Mouse (Mus musculus): ENCODE data around the gene Casp7. TPM values are rescaled to one million over a fixed set of nuclear protein-coding genes. Genes with fewer than 3 reads are reported as not detected.
"Not testable (repeated sequence)": the region's sequence is repeated elsewhere in the genome, so short reads cannot be mapped to it uniquely, and the experiment has no call there.

The Casp7 gene
- polyA plus RNA-seq (2015; fragmentation: Nextera tagmentation; extraction: Ambion mirVana): 13.7 and 18.3 TPM in 2 replicates

- Histone ChIP-seq H3K9me3 (replicated peaks) (no peaks in the 10 kb centered on the region), H3K4me2 (peak within 1 kb of the TSS; percentile 97), H3K36me3 (ENCODE audit: poor library complexity, severe bottlenecking) (no peaks in the 10 kb centered on the region), H3K4me3 (peak within 1 kb of the TSS; percentile 66), H3K4me1 (peaks cover 18% of the 10 kb centered on the region), H3K27me3 (peaks cover 24% of the 10 kb centered on the region), H3K27ac (no peak within 1 kb of the TSS), H3K9ac (peak within 1 kb of the TSS; percentile 73)
- peak; percentile 75 for ATAC-seq
- 1% methylated on average over 75 of the region's 78 CpGs for WGBS
These were observed at the start of gene Casp7 for GRCm38 (mm10) chr19:56396669-56397621. TSS of gene Casp7 (plus strand) at chr19:56397129.

- Histone ChIP-seq H3K27ac (no peak overlapping the region), H3K4me1 (peaks cover 29% of the 10 kb centered on the region), H3K9ac (no peak overlapping the region), H3K4me2 (no peak overlapping the region), H3K36me3 (ENCODE audit: poor library complexity, severe bottlenecking) (no peaks in the 10 kb centered on the region), H3K4me3 (no peak overlapping the region), H3K9me3 (replicated peaks) (0 out of 2 replicates have a peak, but pooled peaks cover 3% of the 10 kb centered on the region), H3K27me3 (peaks cover 5% of the 10 kb centered on the region; the same call in 1 of the 2 replicates)
- WGBS: 33% methylated on average over 6 of the region's 6 CpGs
- no peak for ATAC-seq
These were observed 47.6 kb upstream of the Casp7 start for GRCm38 (mm10) chr19:56349295-56349694.

GRCm38 (mm10) chr19:56353689-56354088 lies 43.2 kb upstream of the Casp7 start:
- no peak for ATAC-seq
- WGBS: 85% methylated on average over 10 of the region's 10 CpGs
- no peak overlapping the region for H3K9ac ChIP-seq

GRCm38 (mm10) chr19:56355201-56355600 lies 41.7 kb upstream of the Casp7 start:
- no peak overlapping the region for H3K27ac ChIP-seq
- ATAC-seq: no peak
- no peak overlapping the region for H3K4me2 ChIP-seq
- H3K9ac ChIP-seq: no peak overlapping the region
- no peaks in the 10 kb centered on the region for H3K36me3 ChIP-seq (ENCODE audit: poor library complexity, severe bottlenecking)
- H3K9me3 ChIP-seq (replicated peaks): 0 out of 2 replicates have a peak, but pooled peaks cover 3% of the 10 kb centered on the region
- no peaks in the 10 kb centered on the region for H3K27me3 ChIP-seq
- no peak overlapping the region for H3K4me3 ChIP-seq
- WGBS: 92% methylated on average over 12 of the region's 12 CpGs
- H3K4me1 ChIP-seq: peaks cover 10% of the 10 kb centered on the region; the same call in 1 of the 2 replicates

More at GRCm38 (mm10) chr19:56353689-56354088, 43.2 kb upstream of the Casp7 start:
- H3K9me3 ChIP-seq (replicated peaks): 0 out of 2 replicates have a peak, but pooled peaks cover 3% of the 10 kb centered on the region
- H3K36me3 ChIP-seq (ENCODE audit: poor library complexity, severe bottlenecking): no peaks in the 10 kb centered on the region
- H3K27ac ChIP-seq: no peak overlapping the region
- no peak overlapping the region for H3K4me3 ChIP-seq
- H3K4me2 ChIP-seq: no peak overlapping the region
- peaks cover 20% of the 10 kb centered on the region; the same call in 1 of the 2 replicates for H3K4me1 ChIP-seq
- H3K27me3 ChIP-seq: no peaks in the 10 kb centered on the region

DNA sequence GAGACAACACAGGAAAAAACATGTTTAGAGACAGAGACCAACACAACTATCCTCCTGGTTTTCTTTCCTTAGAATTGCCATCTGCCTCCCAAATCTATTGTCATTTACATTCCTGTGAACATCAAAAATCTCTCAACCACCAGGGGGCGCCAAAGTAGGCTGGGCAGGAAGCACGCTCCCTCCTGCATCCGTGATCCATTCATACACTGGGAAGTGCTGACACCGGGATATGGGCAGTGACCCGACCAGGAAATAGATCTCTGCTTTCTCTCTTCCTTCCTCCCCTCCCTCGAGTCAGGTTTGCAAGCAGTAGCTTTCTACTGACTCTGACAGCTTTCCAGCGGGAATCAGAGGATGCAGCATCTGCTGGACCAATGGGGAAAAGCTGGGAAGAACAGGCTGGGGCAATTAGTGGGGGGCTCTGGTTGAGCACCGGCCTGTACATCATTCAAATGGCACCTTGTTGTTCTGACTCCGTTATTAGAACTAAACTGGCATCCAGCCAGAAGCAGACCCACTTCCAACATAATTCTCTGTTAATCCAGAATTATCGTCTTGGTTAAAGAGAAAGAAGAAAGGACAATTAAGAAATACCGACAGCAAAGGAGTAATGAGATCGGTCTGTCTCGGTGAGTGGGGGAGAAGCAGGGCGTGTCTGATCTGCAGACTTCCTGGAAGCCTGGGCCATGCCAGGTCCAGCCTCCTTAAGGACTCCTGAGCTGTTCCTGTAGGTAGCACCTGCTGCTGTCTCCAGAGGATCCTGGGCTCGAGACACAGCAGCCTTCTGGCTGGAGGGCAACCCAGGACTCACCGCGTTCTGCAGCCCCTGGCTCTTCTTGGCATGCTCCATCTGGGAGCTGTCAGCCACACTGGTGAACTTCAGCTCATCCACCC lies 40.2 kb upstream of the Casp7 start:
- H3K9me3 ChIP-seq (replicated peaks): 0 out of 2 replicates have a peak, but pooled peaks cover 3% of the 10 kb centered on the region

GRCm38 (mm10) chr19:56357374-56357708 lies 39.6 kb upstream of the Casp7 start:
- not testable (repeated sequence) for H3K9me3 ChIP-seq (replicated peaks); H3K4me1 ChIP-seq; H3K27ac ChIP-seq; H3K27me3 ChIP-seq; H3K9ac ChIP-seq; H3K4me2 ChIP-seq; H3K4me3 ChIP-seq; H3K36me3 ChIP-seq (ENCODE audit: poor library complexity, severe bottlenecking); ATAC-seq
- 76% methylated on average over 2 of the region's 2 CpGs for WGBS

More for the DNA sequence above, 40.2 kb upstream of the Casp7 start:
- Histone ChIP-seq H3K27ac (no peak overlapping the region), H3K4me2 (peak overlapping the region; percentile 17; the same call in 1 of the 2 replicates), H3K9ac (no peak overlapping the region), H3K36me3 (ENCODE audit: poor library complexity, severe bottlenecking) (no peaks in the 10 kb centered on the region), H3K27me3 (no peaks in the 10 kb centered on the region), H3K4me1 (peaks cover 6% of the 10 kb centered on the region; the same call in 1 of the 2 replicates), H3K4me3 (no peak overlapping the region)
- ATAC-seq: 0 out of 2 replicates have a peak, but pooled peaks have one; percentile 55
- 24% methylated on average over 17 of the region's 17 CpGs for whole genome bisulfite sequencing

- no peak overlapping the region for H3K4me3 ChIP-seq
- H3K36me3 ChIP-seq (ENCODE audit: poor library complexity, severe bottlenecking): no peaks in the 10 kb centered on the region
- no peak overlapping the region for H3K4me2 ChIP-seq
- H3K9ac ChIP-seq: no peak overlapping the region
- WGBS: 82% methylated on average over 2 of the region's 2 CpGs
- H3K4me1 ChIP-seq: peaks cover 6% of the 10 kb centered on the region; the same call in 1 of the 2 replicates
- no peaks in the 10 kb centered on the region for H3K27me3 ChIP-seq
- H3K9me3 ChIP-seq (replicated peaks): no peaks in the 10 kb centered on the region
- no peak overlapping the region for H3K27ac ChIP-seq
- no peak for ATAC-seq
These were observed 38.0 kb upstream of the Casp7 start for GRCm38 (mm10) chr19:56358890-56359289.

- Histone ChIP-seq H3K9ac (no peak overlapping the region), H3K4me3 (no peak overlapping the region), H3K27ac (no peak overlapping the region), H3K36me3 (ENCODE audit: poor library complexity, severe bottlenecking) (no peaks in the 10 kb centered on the region), H3K9me3 (replicated peaks) (no peaks in the 10 kb centered on the region), H3K4me1 (no peaks in the 10 kb centered on the region), H3K4me2 (no peak overlapping the region), H3K27me3 (no peaks in the 10 kb centered on the region)
- ATAC-seq: no peak
- WGBS: 61% methylated on average over 15 of the region's 15 CpGs
These were observed 33.0 kb upstream of the Casp7 start for GRCm38 (mm10) chr19:56363721-56364460.

- Histone ChIP-seq H3K36me3 (ENCODE audit: poor library complexity, severe bottlenecking) (no peaks in the 10 kb centered on the region), H3K9ac (no peak overlapping the region), H3K9me3 (replicated peaks) (no peaks in the 10 kb centered on the region), H3K4me2 (no peak overlapping the region), H3K4me3 (no peak overlapping the region), H3K27me3 (no peaks in the 10 kb centered on the region), H3K4me1 (no peaks in the 10 kb centered on the region), H3K27ac (no peak overlapping the region)
- ATAC-seq: no peak
- WGBS: 83% methylated on average over 8 of the region's 8 CpGs
These were observed 32.4 kb upstream of the Casp7 start for GRCm38 (mm10) chr19:56364563-56364962.

DNA sequence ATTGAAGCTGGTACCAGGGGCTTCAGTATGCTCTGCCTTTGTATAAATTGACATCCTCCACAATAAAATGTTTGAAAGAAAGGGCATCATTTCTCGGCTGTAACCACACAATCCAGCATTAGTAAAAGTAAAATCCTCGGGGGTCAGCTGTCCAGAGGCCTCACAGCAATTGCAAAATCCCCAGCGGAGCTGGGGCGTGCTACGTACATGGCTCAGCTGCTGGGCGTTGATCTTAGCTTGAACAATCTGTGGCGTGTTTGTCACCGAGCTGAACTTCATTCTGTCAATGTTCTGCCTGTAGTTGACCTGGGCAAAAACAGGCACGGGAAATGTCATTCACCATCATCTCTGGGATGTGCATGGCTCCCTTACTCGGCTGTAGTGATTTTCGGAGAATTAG lies 30.8 kb upstream of the Casp7 start:
- H3K36me3 ChIP-seq (ENCODE audit: poor library complexity, severe bottlenecking): no peaks in the 10 kb centered on the region
- no peaks in the 10 kb centered on the region for H3K9me3 ChIP-seq (replicated peaks)
- H3K27ac ChIP-seq: no peak overlapping the region
- H3K9ac ChIP-seq: no peak overlapping the region
- no peak overlapping the region for H3K4me3 ChIP-seq
- WGBS: 84% methylated on average over 11 of the region's 11 CpGs
- H3K27me3 ChIP-seq: no peaks in the 10 kb centered on the region
- no peaks in the 10 kb centered on the region for H3K4me1 ChIP-seq
- no peak for ATAC-seq
- H3K4me2 ChIP-seq: no peak overlapping the region

GRCm38 (mm10) chr19:56366625-56367024 lies 30.3 kb upstream of the Casp7 start:
- ATAC-seq: no peak
- Histone ChIP-seq H3K36me3 (ENCODE audit: poor library complexity, severe bottlenecking) (no peaks in the 10 kb centered on the region), H3K27me3 (no peaks in the 10 kb centered on the region), H3K4me3 (no peak overlapping the region), H3K9ac (no peak overlapping the region), H3K27ac (no peak overlapping the region), H3K4me1 (no peaks in the 10 kb centered on the region), H3K9me3 (replicated peaks) (no peaks in the 10 kb centered on the region), H3K4me2 (no peak overlapping the region)
- 81% methylated on average over 9 of the region's 9 CpGs for WGBS

Data from forebrain, embryonic 13.5 days (tissue).